Mouse (Mus musculus): ENCODE data around the gene Tmem251. TPM values are rescaled to one million over a fixed set of nuclear protein-coding genes. Genes with fewer than 3 reads are reported as not detected.

Gene Tmem251
- total RNA-seq, 2 experiments from 2014 or later: 4.6 to 5.1 TPM

GRCm38 (mm10) chr12:102756304-102756703, 12.7 kb downstream of the Tmem251 start:
- peak; percentile 39 for DNase-seq

- DNase-seq: peak; percentile 92
These were observed 13.6 kb downstream of the Tmem251 start for GRCm38 (mm10) chr12:102757055-102757688.

- DNase-seq: peak; percentile 96
These were observed 14.3 kb downstream of the Tmem251 start, which contains the start of the genes Gm28051, Gon7 and Ubr7 for GRCm38 (mm10) chr12:102757689-102758402. Gene Gm28051, minus strand, starts transcription at chr12:102757765. Gene Gon7, minus strand, starts transcription at chr12:102757803. Gene Ubr7, plus strand, starts transcription at chr12:102757967.

GRCm38 (mm10) chr12:102758403-102758756, 14.8 kb downstream of the Tmem251 start, which contains the start of gene Gm20604:
Gene Gm20604, minus strand, starts transcription at chr12:102758672.
- DNase-seq: peak; percentile 25

GRCm38 (mm10) chr12:102758936-102759335, 15.4 kb downstream of the Tmem251 start:
- DNase-seq: peak; percentile 45

- no peak for DNase-seq
These were observed 18.1 kb downstream of the Tmem251 start for GRCm38 (mm10) chr12:102761668-102762067.

- DNase-seq: peak; percentile 55
These were observed 20.1 kb downstream of the Tmem251 start for GRCm38 (mm10) chr12:102763696-102764095.

GRCm38 (mm10) chr12:102769000-102769399, 25.4 kb downstream of the Tmem251 start:
- no peak for DNase-seq

GRCm38 (mm10) chr12:102771601-102772000, 28.0 kb downstream of the Tmem251 start:
- no peak for DNase-seq

- DNase-seq: no peak
These were observed 29.1 kb downstream of the Tmem251 start for GRCm38 (mm10) chr12:102772676-102773075.

- DNase-seq: no peak
These were observed 32.5 kb downstream of the Tmem251 start for GRCm38 (mm10) chr12:102776035-102776434.

GRCm38 (mm10) chr12:102778151-102778550, 34.6 kb downstream of the Tmem251 start:
- DNase-seq: no peak

GRCm38 (mm10) chr12:102779452-102779851, 35.9 kb downstream of the Tmem251 start:
- peak; percentile 38 for DNase-seq

- no peak for DNase-seq
These were observed 39.3 kb downstream of the Tmem251 start for GRCm38 (mm10) chr12:102782841-102783240.

- DNase-seq: no peak
These were observed 41.5 kb downstream of the Tmem251 start for GRCm38 (mm10) chr12:102784899-102785592.

GRCm38 (mm10) chr12:102785593-102785985, 42.0 kb downstream of the Tmem251 start:
- no peak for DNase-seq

GRCm38 (mm10) chr12:102787927-102788326, 44.4 kb downstream of the Tmem251 start:
- DNase-seq: no peak

Other genes starting within 250 kb of the Tmem251 start
- 1,000 to 10,000 TPM; 1,052 to 1,140 TPM for gene Chga, start 188.8 kb upstream of the Tmem251 start, total RNA-seq (2021)
- gene Itpk1, start 38.8 kb upstream of the Tmem251 start, total RNA-seq (2021): 10 to 100 TPM; 98.3 to 99.2 TPM
- 1 to 10 TPM; 6.4 to 9.2 TPM for gene Moap1, start 101 bp upstream of the Tmem251 start, total RNA-seq (2021)
- not detected for gene Gm28051, start 14.0 kb downstream of the Tmem251 start, total RNA-seq (2021)
- gene Gon7, start 14.0 kb downstream of the Tmem251 start, total RNA-seq (2021): 10 to 100 TPM; 12.7 to 12.9 TPM
- 10 to 100 TPM; 34.1 to 37.0 TPM for gene Ubr7, start 14.2 kb downstream of the Tmem251 start, total RNA-seq (2021)
- gene Gm20604, start 14.9 kb downstream of the Tmem251 start, total RNA-seq (2021): 1 to 10 TPM; 6.5 to 6.6 TPM
- gene Btbd7, start 134.7 kb downstream of the Tmem251 start, total RNA-seq (2021): 10 to 100 TPM; 37.9 to 43.9 TPM
- gene Cox8c, start 155.6 kb downstream of the Tmem251 start, total RNA-seq (2021): not detected
- 1 to 10 TPM; 3.0 to 6.2 TPM for gene Unc79, start 205.1 kb downstream of the Tmem251 start, total RNA-seq (2021)